Mouse (Mus musculus): ENCODE measurements at regions not wholly inside any gene's neighbourhood (a gene's known extent, or its start where the extent isn't known, plus 50 kb on each side); places are given as distances from the start of the nearest gene placed in this dataset.

DNA sequence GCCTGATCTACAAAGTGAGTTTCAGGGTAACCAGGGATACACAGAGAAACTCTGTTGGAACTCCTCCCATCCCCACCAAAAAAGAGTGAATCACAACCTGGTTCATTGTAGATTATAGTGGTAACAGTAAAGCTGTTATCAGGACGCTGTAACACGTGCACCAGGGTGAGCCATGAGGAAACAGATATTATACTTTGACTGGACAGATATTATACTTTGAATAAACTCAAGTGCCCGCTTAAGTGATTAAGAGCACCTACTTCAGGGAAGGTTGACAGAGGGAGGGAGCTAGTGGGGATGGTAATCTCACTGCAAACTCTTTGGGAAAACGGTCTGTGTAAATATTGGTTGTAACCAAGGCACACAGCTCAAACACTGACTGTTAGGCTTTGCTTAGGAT, 147.4 kb downstream of the Cetn3 start:
- TF ChIP-seq GATA1 (IDR thresholded peaks at IDR 0.05; ENCODE audit: borderline replicate concordance, low read length) (no peak), FLI1 (IDR thresholded peaks at IDR 0.05; ENCODE audit: low read length) (no peak)
